Mouse (Mus musculus): ENCODE measurements around the gene Flt3l. TPM values are rescaled to one million over a fixed set of nuclear protein-coding genes. Genes with fewer than 3 reads are reported as not detected.
A peak's percentile ranks its signal among the peaks of the same experiment; 100 is the strongest.

Flt3l gene
- polyA plus RNA-seq, 2 experiments: 3.3 to 12.4 TPM

GRCm38 (mm10) chr7:45147267-45147666 is 11.0 kb upstream of the Flt3l start:
- DNase-seq (ENCODE audit: low spot score) (no peak), ATAC-seq (ENCODE audit: low FRiP score, low read depth) (no peak)
- no peak overlapping the region for H3K9ac ChIP-seq (ENCODE audit: low read depth, low read length, severe bottlenecking)
- H3K27me3 ChIP-seq (ENCODE audit: control insufficient read depth, insufficient read depth, low read length): no peaks in the 10 kb centered on the region
- no peak overlapping the region for H3K4me3 ChIP-seq (replicated peaks; ENCODE audit: low read length)
- H3K4me1 ChIP-seq (ENCODE audit: control insufficient read depth, insufficient read depth, low read length): peaks cover 3% of the 10 kb centered on the region; the same call in 1 of the 2 replicates
- H3K9me3 ChIP-seq (ENCODE audit: control insufficient read depth, low read length): no peaks in the 10 kb centered on the region
- peaks cover 64% of the 10 kb centered on the region for H3K36me3 ChIP-seq (ENCODE audit: control insufficient read depth, insufficient read depth, low read length)
- no peak for TF ChIP-seq POLR2A (IDR thresholded peaks at IDR 0.05; ENCODE audit: borderline replicate concordance, extremely low read depth, insufficient read depth, insufficient read length)
- 92% methylated on average over 11 of the region's 11 CpGs for WGBS
- no peak overlapping the region for H3K4me2 ChIP-seq (replicated peaks; ENCODE audit: low read depth, low read length, severe bottlenecking)
- no peak overlapping the region for H3K27ac ChIP-seq (replicated peaks; ENCODE audit: low read depth, low read length)

GRCm38 (mm10) chr7:45145460-45145859 is 9.2 kb upstream of the Flt3l start:
- Histone ChIP-seq H3K9me3 (ENCODE audit: control insufficient read depth, low read length) (no peaks in the 10 kb centered on the region), H3K4me1 (ENCODE audit: control insufficient read depth, insufficient read depth, low read length) (no peaks in the 10 kb centered on the region), H3K27ac (replicated peaks; ENCODE audit: low read depth, low read length) (no peak overlapping the region), H3K27me3 (ENCODE audit: control insufficient read depth, insufficient read depth, low read length) (no peaks in the 10 kb centered on the region), H3K4me2 (replicated peaks; ENCODE audit: low read depth, low read length, severe bottlenecking) (no peak overlapping the region), H3K36me3 (ENCODE audit: control insufficient read depth, insufficient read depth, low read length) (peaks cover 71% of the 10 kb centered on the region), H3K9ac (ENCODE audit: low read depth, low read length, severe bottlenecking) (no peak overlapping the region), H3K4me3 (replicated peaks; ENCODE audit: low read length) (no peak overlapping the region)
- 95% methylated on average over 8 of the region's 8 CpGs for WGBS
- no peak for ATAC-seq (ENCODE audit: low FRiP score, low read depth)
- DNase-seq (ENCODE audit: low spot score): no peak
- no peak for TF ChIP-seq POLR2A (IDR thresholded peaks at IDR 0.05; ENCODE audit: borderline replicate concordance, extremely low read depth, insufficient read depth, insufficient read length)

- Histone ChIP-seq H3K36me3 (ENCODE audit: control insufficient read depth, insufficient read depth, low read length) (peaks cover 71% of the 10 kb centered on the region), H3K27ac (replicated peaks; ENCODE audit: low read depth, low read length) (no peak overlapping the region), H3K9me3 (ENCODE audit: control insufficient read depth, low read length) (no peaks in the 10 kb centered on the region), H3K4me1 (ENCODE audit: control insufficient read depth, insufficient read depth, low read length) (no peaks in the 10 kb centered on the region), H3K27me3 (ENCODE audit: control insufficient read depth, insufficient read depth, low read length) (no peaks in the 10 kb centered on the region), H3K9ac (ENCODE audit: low read depth, low read length, severe bottlenecking) (no peak overlapping the region), H3K4me3 (replicated peaks; ENCODE audit: low read length) (no peak overlapping the region), H3K4me2 (replicated peaks; ENCODE audit: low read depth, low read length, severe bottlenecking) (no peak overlapping the region)
- WGBS: 86% methylated on average over 13 of the region's 13 CpGs
- DNase-seq (ENCODE audit: low spot score) (no peak), ATAC-seq (ENCODE audit: low FRiP score, low read depth) (no peak)
- no peak for TF ChIP-seq POLR2A (IDR thresholded peaks at IDR 0.05; ENCODE audit: borderline replicate concordance, extremely low read depth, insufficient read depth, insufficient read length)
Measured at GRCm38 (mm10) chr7:45144368-45145174, 8.3 kb upstream of the Flt3l start.

GRCm38 (mm10) chr7:45141914-45142313 is 5.7 kb upstream of the Flt3l start:
- no peaks in the 10 kb centered on the region for H3K27me3 ChIP-seq (ENCODE audit: control insufficient read depth, insufficient read depth, low read length)
- TF ChIP-seq POLR2A (IDR thresholded peaks at IDR 0.05; ENCODE audit: borderline replicate concordance, extremely low read depth, insufficient read depth, insufficient read length): no peak
- WGBS: 82% methylated on average over 5 of the region's 5 CpGs

GRCm38 (mm10) chr7:45141319-45141718 is 5.1 kb upstream of the Flt3l start:
- H3K27me3 ChIP-seq (ENCODE audit: control insufficient read depth, insufficient read depth, low read length): no peaks in the 10 kb centered on the region
- no peaks in the 10 kb centered on the region for H3K9me3 ChIP-seq (ENCODE audit: control insufficient read depth, low read length)
- H3K27ac ChIP-seq (replicated peaks; ENCODE audit: low read depth, low read length): no peak overlapping the region
- WGBS: 93% methylated on average over 3 of the region's 3 CpGs
- no peak overlapping the region for H3K4me3 ChIP-seq (replicated peaks; ENCODE audit: low read length)
- no peak for TF ChIP-seq POLR2A (IDR thresholded peaks at IDR 0.05; ENCODE audit: borderline replicate concordance, extremely low read depth, insufficient read depth, insufficient read length)
- ATAC-seq (ENCODE audit: low FRiP score, low read depth) (no peak), DNase-seq (ENCODE audit: low spot score) (no peak)
- H3K4me1 ChIP-seq (ENCODE audit: control insufficient read depth, insufficient read depth, low read length): no peaks in the 10 kb centered on the region
- no peak overlapping the region for H3K4me2 ChIP-seq (replicated peaks; ENCODE audit: low read depth, low read length, severe bottlenecking)
- peak overlapping the region; percentile 16; the same call in 1 of the 2 replicates for H3K9ac ChIP-seq (ENCODE audit: low read depth, low read length, severe bottlenecking)
- H3K36me3 ChIP-seq (ENCODE audit: control insufficient read depth, insufficient read depth, low read length): peaks cover 44% of the 10 kb centered on the region

More at GRCm38 (mm10) chr7:45141914-45142313, 5.7 kb upstream of the Flt3l start:
- no peaks in the 10 kb centered on the region for H3K9me3 ChIP-seq (ENCODE audit: control insufficient read depth, low read length)
- peaks cover 50% of the 10 kb centered on the region for H3K36me3 ChIP-seq (ENCODE audit: control insufficient read depth, insufficient read depth, low read length)
- H3K4me3 ChIP-seq (replicated peaks; ENCODE audit: low read length): no peak overlapping the region
- H3K27ac ChIP-seq (replicated peaks; ENCODE audit: low read depth, low read length): no peak overlapping the region
- H3K9ac ChIP-seq (ENCODE audit: low read depth, low read length, severe bottlenecking): 0 out of 2 replicates have a peak overlapping the region, but pooled peaks have one; percentile 16
- DNase-seq (ENCODE audit: low spot score) (no peak), ATAC-seq (ENCODE audit: low FRiP score, low read depth) (no peak)
- H3K4me1 ChIP-seq (ENCODE audit: control insufficient read depth, insufficient read depth, low read length): no peaks in the 10 kb centered on the region
- no peak overlapping the region for H3K4me2 ChIP-seq (replicated peaks; ENCODE audit: low read depth, low read length, severe bottlenecking)
